Comparison of ENCODE assay signal across 8 mouse cellular contexts in genomic region chr5:77265081-77265670, GRCm38 (mm10). TPM values are rescaled to one million over a fixed set of nuclear protein-coding genes. Genes with fewer than 3 reads are reported as not detected.
DNase-seq lines count a peak whose midpoint lies in the region; ATAC-seq and TF ChIP-seq lines count a peak whose summit lies in the region.

TSS of gene Rest (plus strand) at chr5:77265491.

- H3K9me3 ChIP-seq in G1E (replicated peaks) = peaks cover 4% of the 10 kb centered on the region
- H3K9me3 ChIP-seq in forebrain, embryonic 10.5 days = peaks cover 4% of the 10 kb centered on the region; the same call in 1 of the 2 replicates
- H3K9me3 ChIP-seq in heart, embryonic 15.5 days (replicated peaks) = no peaks in the 10 kb centered on the region
- no peaks in the 10 kb centered on the region for H3K9me3 ChIP-seq in lung, embryonic 14.5 days (ENCODE audit: low read depth, low read length)

- H3K4me3 ChIP-seq in G1E (ENCODE audit: low read depth, low read length) = peak within 1 kb of the TSS; percentile 88
- peak within 1 kb of the TSS; percentile 99 for H3K4me3 ChIP-seq in forebrain, embryonic 10.5 days
- peak within 1 kb of the TSS; percentile 88 for H3K4me3 ChIP-seq in heart, embryonic 15.5 days
- peak within 1 kb of the TSS; percentile 94 for H3K4me3 ChIP-seq in lung, embryonic 14.5 days (ENCODE audit: low read depth, low read length)

- ATAC-seq in G1E (ENCODE audit: extremely low read depth, insufficient number of reproducible peaks, low FRiP score, poor library complexity, severe bottlenecking) = peak; percentile 38
- ATAC-seq in heart, embryonic 15.5 days (replicated peaks; ENCODE audit: insufficient number of reproducible peaks, insufficient read depth, low FRiP score, low read depth) = peak; percentile 85
- ATAC-seq in lung, embryonic 14.5 days (ENCODE audit: insufficient read depth) = peak; percentile 92
- ATAC-seq in neutrophil, adult 5-6 weeks (ENCODE audit: extremely low read depth, insufficient number of reproducible peaks, low FRiP score, poor library complexity, severe bottlenecking) = peak; percentile 51

- peak; percentile 67 for DNase-seq in G1E (ENCODE audit: low spot score)
- peak; percentile 73 for DNase-seq in c-Kit-positive CD71-negative TER-119-negative erythroid progenitor cells, embryonic 14.5 days (ENCODE audit: low read depth)
- peak; percentile 88 for DNase-seq in forebrain, embryonic 10.5 days (ENCODE audit: extremely low spot score, low spot score)
- DNase-seq in kidney, postnatal 10 days = peak; percentile 93
- peak; percentile 89 for DNase-seq in lung, embryonic 14.5 days
- peak; percentile 65 to 77 for DNase-seq in thymus, postnatal 10 days (ENCODE audit: low spot score in 2 of 2)

- peaks cover 24% of the 10 kb centered on the region for H3K4me1 ChIP-seq in G1E (ENCODE audit: insufficient read depth, low read depth, low read length)
- peaks cover 58% of the 10 kb centered on the region for H3K4me1 ChIP-seq in forebrain, embryonic 10.5 days
- H3K4me1 ChIP-seq in heart, embryonic 15.5 days (replicated peaks) = peaks cover 23% of the 10 kb centered on the region
- peaks cover 6% of the 10 kb centered on the region; the same call in 1 of the 2 replicates for H3K4me1 ChIP-seq in lung, embryonic 14.5 days (ENCODE audit: insufficient read depth)

- H3K4me2 ChIP-seq in heart, embryonic 15.5 days = peak within 1 kb of the TSS; percentile 68
- peak within 1 kb of the TSS; percentile 77 for H3K4me2 ChIP-seq in lung, embryonic 14.5 days

- H3K27me3 ChIP-seq in G1E (ENCODE audit: insufficient read depth, low read length) = peaks cover 5% of the 10 kb centered on the region
- peaks cover 17% of the 10 kb centered on the region for H3K27me3 ChIP-seq in forebrain, embryonic 10.5 days (ENCODE audit: poor library complexity, severe bottlenecking)
- H3K27me3 ChIP-seq in heart, embryonic 15.5 days = no peaks in the 10 kb centered on the region
- no peaks in the 10 kb centered on the region for H3K27me3 ChIP-seq in lung, embryonic 14.5 days (ENCODE audit: insufficient read depth, low read length)

- H3K36me3 ChIP-seq in G1E (replicated peaks) = peaks cover 24% of the 10 kb centered on the region
- peaks cover 25% of the 10 kb centered on the region for H3K36me3 ChIP-seq in forebrain, embryonic 10.5 days (replicated peaks)
- peaks cover 17% of the 10 kb centered on the region for H3K36me3 ChIP-seq in heart, embryonic 15.5 days
- H3K36me3 ChIP-seq in lung, embryonic 14.5 days (ENCODE audit: insufficient read depth) = peaks cover 24% of the 10 kb centered on the region

- no peak for TF ChIP-seq CTCF in G1E (IDR thresholded peaks at IDR 0.05; ENCODE audit: low read depth, low read length)
- TF ChIP-seq CTCF in lung, embryonic 14.5 days (IDR thresholded peaks at IDR 0.05; ENCODE audit: low read depth) = no peak

- under 1% methylated on average over 77 of the region's 78 CpGs for WGBS in forebrain, embryonic 10.5 days
- WGBS in heart, embryonic 15.5 days = under 1% methylated on average over 75 of the region's 78 CpGs
- WGBS in lung, embryonic 14.5 days = under 1% methylated on average over 65 of the region's 78 CpGs

- peak within 1 kb of the TSS; percentile 87 for H3K9ac ChIP-seq in heart, embryonic 15.5 days
- peak within 1 kb of the TSS; percentile 94 for H3K9ac ChIP-seq in lung, embryonic 14.5 days

- H3K27ac ChIP-seq in forebrain, embryonic 10.5 days = peak within 1 kb of the TSS; percentile 99
- H3K27ac ChIP-seq in heart, embryonic 15.5 days = peak within 1 kb of the TSS; percentile 96
- peak within 1 kb of the TSS; percentile 99 for H3K27ac ChIP-seq in lung, embryonic 14.5 days (ENCODE audit: low read depth)

RNA-seq across cellular contexts. Expression of gene Rest, which starts in this region (rescaled TPM):
- total RNA-seq in G1E (2014; fragmentation: Nextera tagmentation) (46.7 and 48.9 TPM in 2 replicates), G1E (2017) (43.4 and 52.1 TPM in 2 replicates)
- polyA plus RNA-seq in G1E (2012) = 7.1 and 8.3 TPM in 2 replicates
- polyA plus RNA-seq in forebrain, embryonic 10.5 days (2016; fragmentation: Nextera tagmentation; extraction: Ambion mirVana) = 21.6 and 22.3 TPM in 2 replicates
- polyA plus RNA-seq in heart, embryonic 15.5 days (2015; fragmentation: Nextera tagmentation; extraction: Ambion mirVana) = 19.3 and 22.1 TPM in 2 replicates
- 42.6 and 43.5 TPM in 2 replicates for polyA plus RNA-seq in lung, embryonic 14.5 days (2014; fragmentation: Nextera tagmentation; extraction: Ambion mirVana)
- 62.9 and 70.3 TPM in 2 replicates for total RNA-seq in neutrophil, adult 5-6 weeks (2017)

Comparison
In these comparisons a context has a peak if more than half of its experiments do, and no peak if none do; other contexts are left out.
1. Peak in every context shown above with its lines: DNase-seq, ATAC-seq, H3K4me3 ChIP-seq and H3K27ac ChIP-seq.
2. ATAC-seq: peak in every context shown above with its lines; median percentile 92 in lung, embryonic 14.5 days; 85 in heart, embryonic 15.5 days; 51 in neutrophil, adult 5-6 weeks; 38 in G1E.